Mouse (Mus musculus): ENCODE measurements at regions not wholly inside any gene's neighbourhood (a gene's known extent, or its start where the extent isn't known, plus 50 kb on each side); places are given as distances from the start of the nearest gene placed in this dataset.

- TF ChIP-seq CTCF (IDR thresholded peaks at IDR 0.05; ENCODE audit: borderline replicate concordance, insufficient read depth, low read length) (no peak), POLR2A (IDR thresholded peaks at IDR 0.05; ENCODE audit: low read depth, low read length) (no peak)
These were observed 314.2 kb upstream of the Col8a1 start for GRCm38 (mm10) chr16:58068654-58069271.

Measured in embryonic fibroblast, embryonic 13.5 days (primary cell).